Mouse (Mus musculus): ENCODE measurements at regions not wholly inside any gene's neighbourhood (a gene's known extent, or its start where the extent isn't known, plus 50 kb on each side); places are given as distances from the start of the nearest gene placed in this dataset.
A peak's percentile ranks its signal among the peaks of the same experiment; 100 is the strongest.

GRCm38 (mm10) chr2:50694849-50695248 lies 398.2 kb upstream of the Mmadhc start:
- no peak for DNase-seq (ENCODE audit: low spot score in 2 of 2)

DNA sequence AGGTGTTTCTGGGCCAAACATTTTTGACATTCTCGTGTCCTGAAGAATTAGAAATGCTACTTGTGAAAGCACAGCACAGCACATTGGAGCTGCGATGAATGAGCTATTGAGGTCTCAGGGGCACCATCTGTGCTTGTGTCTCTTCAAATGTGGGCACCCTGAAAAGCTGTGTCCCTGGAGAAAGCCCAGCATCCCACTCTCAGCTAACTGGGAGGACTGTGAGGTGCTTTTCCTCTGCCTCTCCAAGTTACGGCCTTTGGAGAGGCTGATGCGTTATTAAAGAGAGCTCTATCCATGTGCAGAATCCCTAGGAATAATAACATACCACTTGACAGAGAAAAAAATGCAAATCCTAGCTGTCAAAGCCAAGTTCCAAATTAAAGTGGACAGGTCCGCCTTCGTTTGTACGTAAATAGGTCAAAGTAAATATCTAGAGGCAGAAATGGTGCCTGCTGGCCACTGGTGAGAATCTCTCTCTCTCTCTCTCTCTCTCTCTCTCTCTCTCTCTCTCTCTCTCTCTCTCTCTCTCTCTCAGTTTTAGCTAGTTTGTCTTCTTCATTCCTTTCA lies 397.3 kb upstream of the Mmadhc start:
- no peak for DNase-seq (ENCODE audit: low spot score in 2 of 2)

GRCm38 (mm10) chr2:50690120-50691103 lies 393.8 kb upstream of the Mmadhc start:
- DNase-seq (ENCODE audit: low spot score in 2 of 2): no peak

DNA sequence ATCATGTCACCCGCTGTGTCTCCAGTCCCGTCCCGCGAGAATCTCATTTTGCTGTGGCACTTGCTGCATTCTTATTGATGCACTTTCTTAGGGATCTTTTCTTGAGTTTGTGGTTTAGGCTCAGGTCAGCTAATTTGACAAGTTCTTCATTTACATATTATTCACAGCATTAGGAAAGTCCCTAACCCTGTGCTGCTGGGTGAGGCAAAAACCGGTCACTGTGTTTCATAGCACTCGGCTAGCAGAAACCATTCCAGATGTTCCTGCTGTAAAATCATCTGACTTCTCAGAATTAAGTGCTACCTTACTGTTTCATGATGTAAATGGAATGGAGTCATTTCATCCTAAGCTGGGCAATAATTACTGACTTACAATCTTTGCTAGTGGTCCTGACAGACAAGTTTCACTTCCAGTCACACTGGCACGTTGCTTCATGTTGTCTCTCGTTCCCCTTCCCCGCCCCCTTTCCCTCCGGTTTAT lies 391.1 kb upstream of the Mmadhc start:
- DNase-seq (ENCODE audit: low spot score in 2 of 2): no peak

GRCm38 (mm10) chr2:50687222-50687621 lies 390.6 kb upstream of the Mmadhc start:
- DNase-seq (ENCODE audit: low spot score in 2 of 2): no peak

GRCm38 (mm10) chr2:50677456-50677855 lies 380.9 kb upstream of the Mmadhc start:
- DNase-seq (ENCODE audit: low spot score in 2 of 2): no peak

GRCm38 (mm10) chr2:50675736-50676550 lies 379.3 kb upstream of the Mmadhc start:
- DNase-seq (ENCODE audit: low spot score in 2 of 2): no peak

GRCm38 (mm10) chr2:50674856-50675175 lies 378.2 kb upstream of the Mmadhc start:
- no peak for DNase-seq (ENCODE audit: low spot score in 2 of 2)

DNA sequence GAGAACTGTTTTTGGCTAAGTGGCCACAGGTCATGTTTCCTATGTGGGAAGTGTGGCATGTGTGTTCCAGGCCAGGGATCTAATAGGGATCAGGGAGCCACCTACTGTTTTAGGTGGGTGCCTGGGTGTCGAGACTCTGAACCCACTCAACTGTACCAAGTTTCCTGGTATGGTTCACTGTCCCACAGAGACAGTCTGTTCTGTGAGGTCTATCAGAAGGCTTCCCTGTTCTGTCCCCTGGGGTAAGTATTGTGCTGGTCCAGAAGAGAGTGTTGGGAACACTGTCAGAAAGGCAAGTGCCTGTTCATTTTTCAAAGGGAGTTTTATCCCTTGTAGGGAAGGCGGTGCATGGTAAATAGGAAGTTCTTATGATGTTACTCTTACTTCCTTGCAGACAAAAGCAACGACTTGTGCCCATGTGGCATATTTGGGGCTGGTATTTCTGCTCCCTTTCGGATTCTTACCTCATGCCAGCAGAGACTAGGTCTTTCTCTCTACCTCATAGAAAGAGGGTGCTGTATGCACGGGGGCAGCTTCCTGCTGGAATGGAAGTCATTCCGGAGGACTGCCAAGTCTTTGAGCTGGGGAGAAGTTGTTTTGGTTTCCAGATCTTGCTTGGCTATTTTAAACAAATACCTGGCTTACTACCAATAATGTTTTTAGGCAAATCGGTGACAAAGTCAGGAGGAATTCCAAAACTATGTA lies 377.7 kb upstream of the Mmadhc start:
- no peak for DNase-seq (ENCODE audit: low spot score in 2 of 2)

DNA sequence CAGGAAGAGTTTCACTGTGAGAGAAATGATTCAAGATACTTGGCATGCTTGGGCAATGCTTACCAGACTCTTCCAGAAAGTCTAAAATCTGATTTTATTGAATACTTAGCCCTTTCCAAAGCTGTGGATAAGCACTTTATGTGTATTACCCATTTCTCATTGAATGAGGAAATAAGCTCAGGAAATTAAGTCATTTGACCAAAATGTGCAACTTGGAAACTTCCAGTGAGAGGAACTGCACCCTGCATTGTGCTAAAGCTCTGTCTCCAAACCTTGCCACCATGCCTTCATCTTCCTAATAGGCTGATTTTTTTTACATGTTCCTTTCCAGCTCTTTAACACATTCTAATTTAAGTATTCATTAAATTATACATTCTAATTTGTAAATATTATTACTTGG lies 372.7 kb upstream of the Mmadhc start:
- DNase-seq (ENCODE audit: low spot score in 2 of 2): no peak

- DNase-seq (ENCODE audit: low spot score in 2 of 2): no peak
Measured at GRCm38 (mm10) chr2:50668789-50669188, 372.2 kb upstream of the Mmadhc start.

DNA sequence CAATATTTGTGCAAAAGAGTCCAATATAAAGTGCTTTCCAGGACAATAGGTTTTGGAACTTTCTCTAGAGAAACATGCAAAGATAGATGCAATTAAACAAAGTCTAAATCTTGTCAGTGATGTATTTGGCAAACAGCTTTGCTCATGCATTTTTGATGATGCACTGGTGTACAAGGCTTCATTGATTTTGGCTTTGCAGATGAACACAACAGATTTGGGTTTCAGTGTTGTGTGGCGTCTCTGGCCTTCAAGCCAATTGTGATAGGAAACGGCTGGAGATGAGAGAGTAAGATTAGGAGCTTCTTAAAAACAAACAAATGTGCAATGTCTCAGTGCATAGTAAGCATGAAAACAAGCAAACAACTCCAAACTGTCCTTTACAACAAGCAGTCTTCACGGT lies 370.6 kb upstream of the Mmadhc start:
- DNase-seq (ENCODE audit: low spot score in 2 of 2): no peak

GRCm38 (mm10) chr2:50662504-50662903 lies 365.9 kb upstream of the Mmadhc start:
- no peak for DNase-seq (ENCODE audit: low spot score in 2 of 2)

- DNase-seq (ENCODE audit: low spot score in 2 of 2): no peak
Measured at GRCm38 (mm10) chr2:50660000-50660399, 363.4 kb upstream of the Mmadhc start.

GRCm38 (mm10) chr2:50657826-50658225 lies 361.2 kb upstream of the Mmadhc start:
- DNase-seq (ENCODE audit: low spot score in 2 of 2): no peak

- DNase-seq (ENCODE audit: low spot score in 2 of 2): no peak
Measured at GRCm38 (mm10) chr2:50656351-50656750, 359.8 kb upstream of the Mmadhc start.

GRCm38 (mm10) chr2:50654953-50655324 lies 358.3 kb upstream of the Mmadhc start:
- peak; percentile 19 to 37 for DNase-seq (ENCODE audit: low spot score in 2 of 2)

DNA sequence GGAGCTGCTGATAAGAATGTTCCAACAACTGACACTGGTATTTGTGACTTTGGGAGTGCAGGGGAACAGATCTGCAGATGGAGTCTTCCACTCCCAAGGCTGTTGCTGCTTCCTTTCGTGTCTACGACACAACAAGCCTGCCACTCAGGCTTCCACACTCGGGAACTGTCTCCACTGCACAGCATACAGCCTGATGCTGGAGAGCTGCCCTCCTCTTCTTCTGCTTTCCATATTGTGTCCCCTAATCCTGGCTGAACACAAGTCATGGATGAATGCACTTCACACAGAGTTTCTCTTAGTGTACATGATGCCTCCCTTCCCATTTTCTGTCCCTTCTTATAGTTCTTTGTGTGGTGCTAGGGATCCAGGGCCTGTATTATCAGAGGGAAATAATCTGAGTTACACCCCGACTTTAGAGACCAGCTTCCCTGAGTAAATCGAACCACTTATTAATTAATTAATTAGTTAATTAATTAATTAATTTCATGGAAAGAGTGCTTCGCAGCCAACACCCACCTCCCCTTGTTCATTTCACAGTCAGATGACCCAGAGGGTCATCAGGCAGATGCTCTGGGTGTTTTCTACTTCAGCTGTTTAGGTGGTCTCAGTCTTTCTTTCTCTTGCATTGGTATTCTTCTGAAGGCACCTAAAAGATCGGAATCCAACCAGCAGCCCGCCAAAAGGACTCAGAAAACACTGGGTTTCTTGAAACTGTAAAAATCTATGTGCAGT lies 357.8 kb upstream of the Mmadhc start:
- DNase-seq (ENCODE audit: low spot score in 2 of 2): no peak

- no peak for DNase-seq (ENCODE audit: low spot score in 2 of 2)
Measured at GRCm38 (mm10) chr2:50653121-50653615, 356.6 kb upstream of the Mmadhc start.

GRCm38 (mm10) chr2:50649656-50650055 lies 353.1 kb upstream of the Mmadhc start:
- no peak for DNase-seq (ENCODE audit: low spot score in 2 of 2)

DNA sequence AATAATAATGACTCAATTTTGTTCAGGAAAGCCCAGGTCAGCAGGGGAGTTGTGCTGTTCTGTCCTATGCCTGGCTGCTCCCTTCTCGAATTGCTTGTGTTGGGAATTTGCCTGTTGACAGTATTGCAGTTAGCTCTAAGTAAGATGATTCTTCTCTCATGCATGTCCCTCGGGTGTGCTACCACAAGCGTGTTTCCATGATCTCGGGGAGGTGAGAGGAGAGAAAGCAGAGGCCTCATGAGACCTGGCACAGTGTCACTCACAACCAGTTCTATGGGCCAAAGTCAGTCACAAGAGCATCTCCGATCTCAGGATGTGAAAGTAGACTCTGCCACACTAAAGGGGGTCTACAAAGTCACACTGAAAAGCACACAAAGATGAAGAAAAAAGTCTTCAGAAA lies 346.6 kb upstream of the Mmadhc start:
- no peak for DNase-seq (ENCODE audit: low spot score in 2 of 2)

Measured in frontal cortex, postnatal 36 days (tissue).